Mouse (Mus musculus): Measurements from ENCODE around the gene Pex7. TPM values are rescaled to one million over a fixed set of nuclear protein-coding genes. Genes with fewer than 3 reads are reported as not detected.

Pex7 gene
- polyA plus RNA-seq (2012; fragmentation: generic; extraction: Trizol), result 10 to 100 TPM in 1 of 2 experiments, 1 to 10 TPM in 1; 1.1 to 14.3 TPM

DNA sequence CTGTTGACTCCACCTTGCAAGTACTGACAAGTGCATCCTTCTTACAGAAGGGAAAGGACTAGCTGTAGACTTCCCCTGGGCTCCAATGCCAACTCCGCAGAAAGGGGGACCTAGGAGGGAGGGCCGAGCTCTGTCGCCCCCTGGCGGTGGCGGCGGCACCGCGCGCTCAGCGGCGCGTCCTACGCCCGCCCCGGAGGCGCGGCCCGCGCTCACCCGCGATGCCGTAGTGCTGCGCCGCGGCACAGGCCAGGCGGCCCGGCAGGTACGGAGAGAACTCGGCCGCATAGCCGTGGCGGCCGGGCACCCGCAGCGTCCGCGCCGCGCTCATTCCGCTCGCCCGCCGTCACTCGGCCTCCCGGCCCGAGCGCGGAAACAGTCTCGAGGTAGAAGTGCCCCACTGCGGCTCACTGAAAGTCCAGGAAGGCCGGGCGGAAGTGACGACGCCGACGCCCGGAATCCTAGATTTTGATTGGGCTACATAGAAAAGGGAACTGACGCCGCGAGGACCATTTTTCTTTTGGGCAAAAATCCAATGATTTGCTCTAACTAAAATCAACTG lies at the start of gene Pex7:
Pex7 (minus strand) TSS at position 444 of the 559 bp plus-strand sequence.

DNA sequence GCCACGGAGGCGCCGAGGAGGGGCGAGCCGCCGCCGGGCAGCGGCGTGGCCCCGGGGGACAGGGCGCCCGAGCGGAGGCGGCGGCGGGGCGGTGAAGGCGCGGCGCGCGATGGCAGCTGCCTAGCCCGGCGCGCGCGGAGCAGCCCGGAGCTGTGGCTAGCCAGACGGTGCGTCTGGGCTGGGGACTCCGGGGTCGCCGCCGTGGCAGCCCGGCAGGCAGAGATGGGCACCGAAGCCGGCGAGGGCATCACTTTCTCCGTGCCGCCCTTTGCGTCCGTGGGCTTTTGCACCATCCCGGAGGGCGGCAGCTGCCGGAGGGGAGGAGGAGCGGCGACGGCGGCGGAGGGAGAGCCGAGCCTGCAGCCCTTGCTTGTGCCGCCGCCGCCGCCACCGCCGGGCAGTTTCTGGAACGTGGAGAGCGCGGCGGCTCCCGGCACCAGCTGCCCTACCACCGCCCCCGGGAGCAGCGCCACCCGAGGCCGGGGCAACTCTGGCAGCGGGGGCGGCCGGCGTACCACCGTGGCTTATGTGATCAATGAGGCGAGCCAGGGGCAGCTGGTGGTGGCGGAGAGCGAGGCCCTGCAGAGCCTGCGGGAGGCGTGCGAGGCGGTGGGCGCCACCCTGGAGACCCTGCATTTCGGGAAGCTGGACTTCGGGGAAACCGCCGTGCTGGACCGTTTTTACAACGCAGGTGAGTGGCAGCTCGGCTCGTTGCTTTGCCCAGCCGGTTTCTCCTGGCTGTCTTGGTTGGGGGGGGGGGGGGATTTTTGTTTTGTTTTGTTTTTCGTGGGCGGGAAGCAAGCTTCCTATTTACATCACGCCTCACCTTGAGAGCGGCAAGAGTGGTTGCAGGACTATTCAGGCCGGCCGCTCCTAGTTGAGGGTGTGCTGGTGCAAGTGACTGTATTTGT lies 27.1 kb upstream of the Pex7 start, which contains the start of gene Map3k5:
Map3k5 (plus strand) TSS at position 89 of the 911 bp plus-strand sequence.

DNA sequence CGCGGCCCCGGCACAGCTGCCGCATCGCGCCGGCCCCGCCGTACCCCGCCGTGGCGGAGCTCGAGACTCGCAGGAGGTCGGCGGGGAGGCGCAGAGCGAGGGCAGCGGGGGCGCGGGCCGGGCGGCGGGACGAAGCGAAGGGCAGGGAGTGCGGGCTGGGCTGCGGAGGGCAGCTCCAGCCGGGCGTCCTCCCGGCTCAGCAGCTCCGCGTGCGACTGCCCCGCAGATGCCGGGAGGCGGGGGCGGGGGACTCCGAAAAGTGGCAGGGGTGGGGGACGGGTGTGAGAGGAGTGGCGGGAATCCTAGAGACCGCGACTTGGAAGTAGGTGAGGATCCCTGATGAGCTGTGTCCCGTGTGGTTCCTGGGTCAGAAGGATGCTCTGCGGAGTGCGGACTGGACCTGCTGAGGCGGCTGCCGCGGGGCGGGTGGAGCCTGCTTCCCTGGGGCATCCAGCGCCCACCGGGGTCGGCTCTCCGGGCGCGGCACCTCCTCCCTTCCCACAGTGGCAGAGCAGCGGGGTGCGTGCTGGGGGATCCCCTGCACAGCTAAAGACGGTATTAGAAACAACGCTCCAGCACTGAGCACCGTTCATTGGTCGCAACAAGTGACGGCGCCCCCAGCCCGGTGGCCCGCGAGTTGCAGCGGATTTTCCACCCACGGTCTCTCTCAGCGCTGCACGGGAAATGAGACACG lies 56.3 kb downstream of the Pex7 start, which contains the start of gene Slc35d3:
Slc35d3 (minus strand) TSS at position 462 of the 694 bp plus-strand sequence.

Other genes starting within 250 kb of the Pex7 start
- not detected for gene Il20ra, start 195.1 kb downstream of the Pex7 start, polyA plus RNA-seq (2012; fragmentation: generic; extraction: Trizol)
- under 1 TPM in 1 of 2 experiments, not detected in 1; 0.01 TPM for gene Slc35d3, start 56.2 kb downstream of the Pex7 start, polyA plus RNA-seq (2012; fragmentation: generic; extraction: Trizol)
- gene Map3k5, start 26.8 kb upstream of the Pex7 start, polyA plus RNA-seq (2012; fragmentation: generic; extraction: Trizol), result 1 to 10 TPM in 1 of 2 experiments, under 1 TPM in 1; 0.15 to 1.3 TPM
- under 1 TPM in 1 of 2 experiments, not detected in 1; 0.05 TPM for gene Map7, start 240.8 kb upstream of the Pex7 start, polyA plus RNA-seq (2012; fragmentation: generic; extraction: Trizol)